In the genomic region with DNA sequence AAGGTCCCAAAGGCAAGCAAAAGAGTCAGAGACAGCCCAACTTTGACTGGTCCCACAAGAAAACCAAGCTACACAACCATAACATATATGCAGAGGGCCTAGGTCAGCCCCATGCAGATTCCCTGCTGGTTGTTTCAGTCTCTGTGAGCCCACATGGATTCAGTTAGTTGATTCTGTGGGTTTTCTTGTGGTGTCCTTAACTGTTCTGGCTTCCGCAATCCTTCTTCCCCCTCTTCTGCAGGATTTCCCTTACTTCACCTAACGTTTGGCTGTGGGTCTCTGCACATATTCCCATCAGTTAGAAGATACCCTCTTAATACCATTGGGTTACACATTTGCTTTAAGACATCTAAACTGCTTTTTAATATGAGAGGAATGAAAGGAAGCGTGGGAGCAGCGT, we compare ENCODE assay signal across 18 mouse cellular contexts.
"Had no signal": no experiment of that assay in that cellular context is flagged by ENCODE, and none has a peak within 500 bp of the region (broad histone marks: within the 10 kb centered on the region; RNA-seq: fewer than 3 reads in every experiment).

No protein-coding gene starts in this region.

- H3K36me3 ChIP-seq: midbrain, embryonic 12.5 days; neural tube, embryonic 13.5 days; neural tube, embryonic 15.5 days; stomach, embryonic 15.5 days had no signal

- ATAC-seq: midbrain, embryonic 16.5 days had no signal

- H3K27me3 ChIP-seq: midbrain, embryonic 12.5 days; neural tube, embryonic 13.5 days; neural tube, embryonic 15.5 days; stomach, embryonic 15.5 days had no signal

- H3K4me1 ChIP-seq: midbrain, embryonic 12.5 days; neural tube, embryonic 13.5 days; neural tube, embryonic 15.5 days; stomach, embryonic 15.5 days had no signal

- DNase-seq: lung, adult 18-20 months; lung, embryonic 14.5 days; lung, postnatal 10 days; lung, postnatal 4 days; midbrain, embryonic 14.5 days; retina, postnatal 1 day; right cerebral cortex, adult 18-20 months; thymus, adult 2 months; thymus, postnatal 25 days; thymus, postnatal 4 days had no signal

- H3K27ac ChIP-seq: liver, embryonic 14.5 days; midbrain, embryonic 12.5 days; neural tube, embryonic 13.5 days; neural tube, embryonic 15.5 days; stomach, embryonic 15.5 days; stomach, postnatal 0 days had no signal

- H3K4me3 ChIP-seq: midbrain, embryonic 12.5 days; myocyte; neural tube, embryonic 13.5 days; neural tube, embryonic 15.5 days; stomach, embryonic 15.5 days had no signal
